Mouse (Mus musculus): ENCODE measurements around the gene Lsg1. TPM values are rescaled to one million over a fixed set of nuclear protein-coding genes. Genes with fewer than 3 reads are reported as not detected.

Gene Lsg1
- polyA plus RNA-seq, 1 experiment from 2014 or later: 74.5 TPM

DNA sequence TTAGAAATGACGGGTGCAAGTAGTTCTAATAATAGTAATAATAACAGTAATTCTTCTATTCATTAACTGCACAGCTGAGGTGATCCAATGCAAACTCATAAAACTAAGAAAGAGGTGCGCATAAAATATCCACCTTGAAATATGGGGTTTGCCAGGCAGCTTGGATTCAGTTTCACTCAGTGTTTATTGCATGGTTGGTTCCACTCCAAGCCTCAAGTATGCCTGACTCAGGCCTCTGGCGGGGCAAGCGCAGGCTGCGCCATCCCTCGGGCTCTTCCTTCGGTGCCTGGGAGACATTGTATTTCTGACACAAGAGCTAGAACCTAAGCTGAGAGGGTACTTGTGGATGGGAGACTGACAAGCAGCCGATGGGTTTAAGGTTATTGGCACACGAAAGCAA is 68.8 kb downstream of the Lsg1 start:
- H3K4me3 ChIP-seq: no peak overlapping the region
- H3K27me3 ChIP-seq (ENCODE audit: insufficient read depth, poor library complexity, severe bottlenecking): no peaks in the 10 kb centered on the region
- H3K9me3 ChIP-seq: peaks cover 7% of the 10 kb centered on the region; the same call in 1 of the 2 replicates
- peaks cover 49% of the 10 kb centered on the region for H3K36me3 ChIP-seq
- 0 out of 2 replicates have a peak, but pooled peaks cover 2% of the 10 kb centered on the region for H3K4me1 ChIP-seq (replicated peaks)
- DNase-seq (ENCODE audit: low spot score): no peak
- no peak overlapping the region for H3K27ac ChIP-seq
- 89% methylated on average over 9 of the region's 9 CpGs for WGBS

DNA sequence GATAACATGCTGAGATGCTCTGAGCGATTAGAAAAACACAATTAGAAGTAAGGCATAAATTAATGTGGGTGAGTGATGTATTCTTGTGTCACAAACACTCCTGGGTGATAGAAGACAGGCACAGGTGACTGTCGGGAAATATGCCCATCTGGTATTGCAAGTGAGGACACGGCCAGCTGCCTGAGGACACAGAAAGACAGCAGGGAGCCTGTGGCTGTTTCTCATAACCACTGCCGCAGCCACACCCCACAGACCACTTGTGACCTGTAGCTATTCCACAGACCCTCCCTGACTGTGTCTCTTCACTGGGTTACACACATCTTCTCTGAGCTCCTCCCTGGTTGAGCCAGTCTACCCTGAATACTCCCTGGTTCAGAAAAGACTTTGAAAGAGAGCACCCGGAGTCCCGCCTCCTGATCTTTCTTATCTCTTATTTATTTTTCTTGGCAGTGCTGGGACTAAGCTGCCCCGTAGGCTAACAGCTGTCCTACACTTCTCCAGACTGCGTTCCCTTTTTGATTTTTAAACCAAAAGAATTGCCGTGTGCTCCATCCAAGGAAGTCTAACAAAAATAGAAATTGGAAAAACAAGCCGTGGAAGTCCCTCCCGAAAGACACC is 69.6 kb downstream of the Lsg1 start:
- WGBS: 65% methylated on average over 11 of the region's 11 CpGs
- H3K27ac ChIP-seq: no peak overlapping the region
- no peaks in the 10 kb centered on the region for H3K27me3 ChIP-seq (ENCODE audit: insufficient read depth, poor library complexity, severe bottlenecking)
- peaks cover 2% of the 10 kb centered on the region; the same call in 1 of the 2 replicates for H3K4me1 ChIP-seq (replicated peaks)
- peaks cover 7% of the 10 kb centered on the region; the same call in 1 of the 2 replicates for H3K9me3 ChIP-seq
- DNase-seq (ENCODE audit: low spot score): no peak
- no peak overlapping the region for H3K4me3 ChIP-seq
- H3K36me3 ChIP-seq: peaks cover 49% of the 10 kb centered on the region

DNA sequence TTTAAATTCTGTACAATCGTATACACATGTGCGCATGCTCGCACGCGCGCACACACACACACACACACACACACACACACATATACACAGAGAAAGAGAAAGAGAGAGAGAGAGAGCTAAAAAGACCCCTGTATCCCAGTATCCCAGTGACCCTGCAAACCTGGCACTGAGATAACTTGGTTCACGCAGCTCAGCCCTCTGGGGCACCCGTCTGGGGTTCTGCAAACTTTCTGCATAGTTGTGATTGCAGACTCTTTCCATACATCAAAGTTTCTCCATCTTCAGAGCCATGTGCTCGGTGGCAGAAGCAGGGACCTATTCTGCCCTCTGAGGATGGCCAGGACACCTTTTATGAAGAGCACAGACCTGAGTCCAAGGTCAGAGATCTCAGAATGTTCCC is 70.4 kb downstream of the Lsg1 start:
- Histone ChIP-seq H3K4me3 (no peak overlapping the region), H3K9me3 (peaks cover 7% of the 10 kb centered on the region; the same call in 1 of the 2 replicates), H3K4me1 (replicated peaks) (peaks cover 8% of the 10 kb centered on the region), H3K27ac (no peak overlapping the region), H3K27me3 (ENCODE audit: insufficient read depth, poor library complexity, severe bottlenecking) (no peaks in the 10 kb centered on the region), H3K36me3 (peaks cover 41% of the 10 kb centered on the region)
- WGBS: 95% methylated on average over 9 of the region's 9 CpGs
- no peak for DNase-seq (ENCODE audit: low spot score)

DNA sequence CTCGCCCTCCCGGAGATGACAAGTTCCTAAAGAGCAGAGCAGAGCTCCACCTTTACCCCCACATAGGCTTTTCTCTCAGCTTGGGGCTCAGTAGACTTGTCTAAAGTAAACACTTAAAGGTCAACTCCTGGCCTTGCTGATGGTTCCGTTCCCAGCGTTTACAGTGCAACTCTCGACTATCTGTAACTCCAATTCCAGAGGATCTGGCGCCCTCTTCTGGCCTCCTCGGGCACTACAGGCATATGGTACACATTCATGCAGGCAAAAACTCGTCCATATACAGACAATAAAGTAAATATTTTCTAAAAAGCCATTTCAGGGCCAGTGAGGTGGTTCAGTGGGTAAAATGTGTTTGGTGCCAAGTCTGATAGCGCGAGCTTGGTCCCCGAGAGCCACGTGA is 72.0 kb downstream of the Lsg1 start:
- Histone ChIP-seq H3K36me3 (peaks cover 37% of the 10 kb centered on the region), H3K9me3 (peaks cover 7% of the 10 kb centered on the region; the same call in 1 of the 2 replicates), H3K27me3 (ENCODE audit: insufficient read depth, poor library complexity, severe bottlenecking) (no peaks in the 10 kb centered on the region), H3K4me3 (no peak overlapping the region), H3K27ac (no peak overlapping the region), H3K4me1 (replicated peaks) (peaks cover 20% of the 10 kb centered on the region)
- 67% methylated on average over 12 of the region's 12 CpGs for WGBS
- no peak for DNase-seq (ENCODE audit: low spot score)

DNA sequence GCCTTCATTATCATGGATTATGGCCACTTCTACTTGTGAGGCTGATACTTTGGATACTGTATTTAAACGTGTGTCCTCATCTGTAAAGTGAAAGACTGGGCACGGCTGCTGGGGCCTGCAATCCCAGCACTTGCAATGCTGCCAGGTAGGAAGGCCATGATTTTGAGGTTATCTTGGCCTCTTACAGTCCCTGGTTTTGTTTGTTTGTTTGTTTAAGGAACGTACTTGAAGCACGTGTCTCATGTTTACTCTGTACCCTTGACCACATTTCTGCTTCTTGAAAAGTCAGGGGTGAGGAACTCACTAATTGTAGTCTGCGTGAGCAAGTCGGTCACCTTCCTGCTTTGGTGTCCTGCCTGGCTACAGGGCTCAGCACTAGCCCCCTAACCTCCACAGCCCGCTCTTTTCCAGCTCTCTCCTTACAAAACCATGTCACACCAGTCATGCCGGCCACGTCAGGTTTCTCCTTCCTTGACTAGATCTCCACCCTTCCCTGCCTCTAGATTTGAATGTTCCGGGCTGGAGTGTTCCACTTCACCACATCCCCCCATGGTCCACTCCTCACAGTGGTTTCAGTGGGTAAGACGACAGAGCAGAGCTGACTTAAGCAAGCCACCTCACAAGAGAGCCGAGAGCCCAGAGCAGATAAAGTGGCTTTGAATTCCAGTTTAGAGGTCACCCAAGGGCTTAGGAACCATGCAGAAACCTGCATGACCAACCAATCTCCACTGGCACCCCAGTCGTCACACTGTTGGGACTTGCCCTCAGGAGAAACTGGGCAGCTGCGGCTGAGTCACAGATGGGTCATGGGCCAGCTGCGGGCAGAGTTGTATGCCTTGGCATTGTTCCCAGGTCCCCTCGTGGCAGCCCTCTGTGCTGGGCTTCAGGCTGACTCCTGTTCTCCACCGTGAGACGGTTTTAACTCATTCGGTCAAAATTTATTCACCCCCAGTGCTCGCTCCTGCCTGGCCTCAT is 74.1 kb downstream of the Lsg1 start:
- no peak for DNase-seq (ENCODE audit: low spot score)
- Histone ChIP-seq H3K27ac (no peak overlapping the region), H3K36me3 (peaks cover 37% of the 10 kb centered on the region), H3K27me3 (ENCODE audit: insufficient read depth, poor library complexity, severe bottlenecking) (no peaks in the 10 kb centered on the region), H3K4me1 (replicated peaks) (peaks cover 24% of the 10 kb centered on the region), H3K9me3 (peaks cover 7% of the 10 kb centered on the region; the same call in 1 of the 2 replicates), H3K4me3 (no peak overlapping the region)
- WGBS: 81% methylated on average over 20 of the region's 20 CpGs

DNA sequence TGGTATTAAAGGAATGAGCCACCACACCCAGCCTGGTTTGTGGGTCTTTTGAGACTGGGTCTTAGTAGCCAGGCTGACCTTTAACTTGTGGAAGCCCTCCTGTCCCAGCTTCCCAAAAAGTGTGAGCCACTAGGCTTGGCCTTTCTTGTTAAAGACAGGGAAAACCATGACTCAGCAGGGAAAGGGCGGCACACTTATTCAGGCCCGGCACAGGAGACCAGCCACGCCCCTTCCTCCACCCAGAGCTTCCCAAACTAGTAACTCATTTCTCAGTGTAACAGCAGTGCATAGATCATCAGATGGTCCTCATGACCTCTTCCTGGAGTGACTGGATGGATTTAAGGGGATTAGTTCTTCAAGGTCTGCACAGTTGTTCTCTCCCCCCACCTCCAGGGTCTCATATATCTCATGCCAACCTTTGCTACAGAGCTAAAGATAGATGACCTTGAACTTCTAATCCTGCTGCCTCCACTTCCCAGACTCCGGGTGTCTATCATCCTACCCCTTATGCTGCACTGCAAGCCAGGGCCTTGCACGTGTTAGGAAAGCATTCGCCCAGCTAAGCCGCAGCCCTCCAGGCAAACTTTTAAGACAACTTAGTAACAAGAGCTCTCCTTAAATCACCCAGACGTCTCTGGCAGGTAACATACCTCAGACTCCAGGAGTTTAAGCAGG is 74.9 kb downstream of the Lsg1 start:
- no peak for DNase-seq (ENCODE audit: low spot score)
- Histone ChIP-seq H3K4me3 (no peak overlapping the region), H3K27ac (no peak overlapping the region), H3K9me3 (peaks cover 7% of the 10 kb centered on the region; the same call in 1 of the 2 replicates), H3K4me1 (replicated peaks) (peaks cover 24% of the 10 kb centered on the region), H3K27me3 (ENCODE audit: insufficient read depth, poor library complexity, severe bottlenecking) (no peaks in the 10 kb centered on the region), H3K36me3 (peaks cover 37% of the 10 kb centered on the region)
- 59% methylated on average over 8 of the region's 8 CpGs for WGBS

DNA sequence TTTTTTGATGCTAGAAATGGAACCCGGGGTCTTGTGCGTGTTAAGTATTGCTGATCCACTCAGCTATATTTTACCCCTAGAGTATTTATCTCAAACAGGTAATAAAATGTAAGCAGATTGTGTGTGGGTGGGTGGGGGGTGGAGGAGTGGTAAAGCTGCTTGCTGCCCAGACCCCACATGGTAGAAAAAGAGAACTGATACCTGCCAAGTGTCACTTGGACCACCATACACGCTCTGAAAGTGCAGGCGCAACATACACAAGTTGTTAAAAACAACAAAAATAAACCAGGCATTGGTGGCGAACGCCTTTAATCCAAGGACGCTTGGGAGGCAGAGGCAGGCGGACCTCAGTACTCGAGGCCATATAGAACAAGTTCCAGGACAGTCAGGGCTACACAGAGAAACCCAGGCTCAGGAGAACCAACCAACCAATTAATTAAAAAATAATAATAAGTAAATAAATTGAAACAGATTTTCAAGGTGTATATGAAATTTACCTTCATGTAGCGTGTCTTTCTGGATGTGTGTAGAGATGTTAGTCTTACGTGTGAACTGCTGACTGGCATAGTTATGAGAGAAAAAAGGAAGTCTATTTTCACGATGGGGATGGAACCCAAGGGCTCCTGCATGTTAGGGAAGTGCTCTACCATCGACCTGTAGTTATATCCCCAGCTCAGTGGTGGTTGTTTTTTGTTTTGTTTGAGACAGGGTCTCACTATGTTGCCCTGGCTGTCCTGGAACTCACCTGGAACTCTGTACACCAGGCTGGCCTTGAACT is 75.6 kb downstream of the Lsg1 start:
- Histone ChIP-seq H3K9me3 (peaks cover 7% of the 10 kb centered on the region; the same call in 1 of the 2 replicates), H3K4me1 (replicated peaks) (peaks cover 24% of the 10 kb centered on the region), H3K4me3 (peak overlapping the region; percentile 76), H3K36me3 (peaks cover 35% of the 10 kb centered on the region), H3K27ac (peak overlapping the region; percentile 95; the same call in 1 of the 2 replicates), H3K27me3 (ENCODE audit: insufficient read depth, poor library complexity, severe bottlenecking) (no peaks in the 10 kb centered on the region)
- WGBS: 83% methylated on average over 13 of the region's 13 CpGs
- DNase-seq (ENCODE audit: low spot score): no peak

DNA sequence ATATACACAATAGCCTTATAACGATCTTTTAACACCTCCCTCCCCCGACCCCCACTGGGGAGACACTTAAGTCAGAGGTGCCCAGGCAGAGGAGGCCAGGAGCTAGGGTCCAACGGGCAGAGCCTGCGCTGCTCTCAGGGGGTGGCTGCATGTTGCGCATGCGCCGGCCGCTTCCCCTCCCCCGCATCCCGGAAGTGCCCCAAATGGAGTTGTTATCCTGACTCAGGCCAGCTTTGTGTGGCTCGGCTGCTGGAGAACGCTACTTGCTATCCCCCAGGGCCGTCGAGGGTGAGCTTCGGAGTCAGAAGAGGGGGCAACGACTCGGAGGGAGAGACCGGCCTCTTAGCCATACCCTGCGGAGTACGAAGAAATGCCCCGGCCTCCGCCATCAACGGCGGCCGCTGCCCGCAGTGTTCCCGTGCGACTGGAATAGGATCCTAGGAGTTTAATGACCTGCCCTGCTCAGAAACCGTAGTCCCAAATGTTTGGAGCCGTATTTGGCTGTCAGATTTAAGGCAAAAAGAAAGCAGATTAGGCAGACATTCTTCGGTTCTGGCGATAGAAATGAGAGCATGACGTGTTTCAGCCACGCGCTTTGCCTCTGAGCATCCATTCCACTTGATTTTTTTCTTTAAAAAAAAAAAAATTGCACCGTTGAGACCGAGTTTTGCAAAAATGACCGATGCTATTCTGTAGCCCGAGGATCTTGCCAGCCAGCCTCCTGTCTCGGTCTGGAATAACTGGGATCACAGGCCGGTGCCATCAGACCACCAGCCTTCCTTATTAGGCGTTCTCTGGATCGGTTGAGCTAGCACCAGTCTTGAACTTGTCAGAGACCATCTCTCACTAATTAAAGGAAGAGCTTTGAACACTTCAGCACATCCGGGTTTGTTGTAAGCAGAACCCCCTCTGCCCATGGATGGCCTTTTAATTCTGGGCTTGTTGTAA is 76.6 kb downstream of the Lsg1 start:
- DNase-seq (ENCODE audit: low spot score): peak; percentile 91
- Histone ChIP-seq H3K36me3 (peaks cover 28% of the 10 kb centered on the region), H3K4me3 (peak overlapping the region; percentile 76), H3K27me3 (ENCODE audit: insufficient read depth, poor library complexity, severe bottlenecking) (no peaks in the 10 kb centered on the region), H3K27ac (peak overlapping the region; percentile 95), H3K4me1 (replicated peaks) (peaks cover 24% of the 10 kb centered on the region), H3K9me3 (peaks cover 7% of the 10 kb centered on the region; the same call in 1 of the 2 replicates)
- 7% methylated on average over 44 of the region's 44 CpGs for WGBS

Other genes with a start within 250 kb of the Lsg1 start
- 7.0 and 7.8 TPM in 2 replicates for gene Atp13a3, start 181.6 kb downstream of the Lsg1 start, polyA plus RNA-seq (2016; fragmentation: Nextera tagmentation; extraction: Ambion mirVana)
- 22.8 and 39.3 TPM in 2 replicates for gene Tmem44, start 36.8 kb downstream of the Lsg1 start, polyA plus RNA-seq (2016; fragmentation: Nextera tagmentation; extraction: Ambion mirVana)
- 15.5 and 16.6 TPM in 2 replicates for gene Fam43a, start 12.1 kb upstream of the Lsg1 start, polyA plus RNA-seq (2016; fragmentation: Nextera tagmentation; extraction: Ambion mirVana)